Mouse (Mus musculus): ENCODE measurements around the gene Fyco1.
"Not testable (repeated sequence)": the region's sequence is repeated elsewhere in the genome, so short reads cannot be mapped to it uniquely, and the experiment has no call there.

Gene Fyco1

GRCm38 (mm10) chr9:123814821-123815220 is 36.9 kb downstream of the Fyco1 start:
- DNase-seq (ENCODE audit: low read depth) = no peak

- DNase-seq (ENCODE audit: low read depth) = peak; percentile 74
Measured at GRCm38 (mm10) chr9:123814326-123814725, 37.4 kb downstream of the Fyco1 start.

GRCm38 (mm10) chr9:123811831-123812230 is 39.9 kb downstream of the Fyco1 start:
- DNase-seq (ENCODE audit: low read depth) = peak; percentile 50

- no peak for DNase-seq (ENCODE audit: low read depth)
Measured at GRCm38 (mm10) chr9:123808583-123808982, 43.1 kb downstream of the Fyco1 start.

GRCm38 (mm10) chr9:123806267-123806666 is 45.4 kb downstream of the Fyco1 start, which contains the start of gene Cxcr6:
TSS of gene Cxcr6 (plus strand) at chr9:123806475.
- DNase-seq (ENCODE audit: low read depth) = peak; percentile 77

GRCm38 (mm10) chr9:123805241-123805640 is 46.5 kb downstream of the Fyco1 start:
- DNase-seq (ENCODE audit: low read depth) = peak; percentile 56

- peak; percentile 36 for DNase-seq (ENCODE audit: low read depth)
Measured at GRCm38 (mm10) chr9:123802896-123803295, 48.8 kb downstream of the Fyco1 start.

GRCm38 (mm10) chr9:123802421-123802820 is 49.3 kb downstream of the Fyco1 start:
- DNase-seq (ENCODE audit: low read depth) = no peak

- DNase-seq (ENCODE audit: low read depth) = no peak
Measured at GRCm38 (mm10) chr9:123801527-123801926, 50.2 kb downstream of the Fyco1 start.

- DNase-seq (ENCODE audit: low read depth) = peak; percentile 79
Measured at GRCm38 (mm10) chr9:123796174-123796573, 55.5 kb downstream of the Fyco1 start.

GRCm38 (mm10) chr9:123788855-123789529 is 62.7 kb downstream of the Fyco1 start:
- no peak for DNase-seq (ENCODE audit: low read depth)

- peak; percentile 60 for DNase-seq (ENCODE audit: low read depth)
Measured at GRCm38 (mm10) chr9:123773299-123773698, 78.4 kb downstream of the Fyco1 start.

GRCm38 (mm10) chr9:123769532-123769931 is 82.2 kb downstream of the Fyco1 start:
- DNase-seq (ENCODE audit: low read depth) = peak; percentile 58

- no peak for DNase-seq (ENCODE audit: low read depth)
Measured at GRCm38 (mm10) chr9:123768443-123768842, 83.3 kb downstream of the Fyco1 start.

- no peak for DNase-seq (ENCODE audit: low read depth)
Measured at GRCm38 (mm10) chr9:123766996-123767395, 84.7 kb downstream of the Fyco1 start.

GRCm38 (mm10) chr9:123763771-123764170 is 87.9 kb downstream of the Fyco1 start:
- no peak for DNase-seq (ENCODE audit: low read depth)

GRCm38 (mm10) chr9:123762886-123763285 is 88.8 kb downstream of the Fyco1 start:
- DNase-seq (ENCODE audit: low read depth) = no peak

GRCm38 (mm10) chr9:123760806-123761205 is 90.9 kb downstream of the Fyco1 start:
- peak; percentile 56 for DNase-seq (ENCODE audit: low read depth)

- peak; percentile 53 for DNase-seq (ENCODE audit: low read depth)
Measured at GRCm38 (mm10) chr9:123758645-123759044, 93.1 kb downstream of the Fyco1 start.

- no peak for DNase-seq (ENCODE audit: low read depth)
Measured at GRCm38 (mm10) chr9:123758156-123758555, 93.5 kb downstream of the Fyco1 start.

- no peak for DNase-seq (ENCODE audit: low read depth)
Measured at GRCm38 (mm10) chr9:123757326-123757725, 94.4 kb downstream of the Fyco1 start.

- DNase-seq (ENCODE audit: low read depth) = peak; percentile 56
Measured at GRCm38 (mm10) chr9:123756752-123757151, 94.9 kb downstream of the Fyco1 start.

GRCm38 (mm10) chr9:123754333-123754732 is 97.4 kb downstream of the Fyco1 start:
- peak; percentile 92 for DNase-seq (ENCODE audit: low read depth)

- DNase-seq (ENCODE audit: low read depth) = not testable (repeated sequence)
Measured at GRCm38 (mm10) chr9:123749687-123750086, 102.0 kb downstream of the Fyco1 start.
